Mouse (Mus musculus) adrenal gland, postnatal 4 days (tissue): ENCODE data around the gene Mrap2. TPM values are rescaled to one million over a fixed set of nuclear protein-coding genes. Genes with fewer than 3 reads are reported as not detected.

ENCODE experiments used
- DNase-seq, 2 experiments: peaks; one replicate each; pipeline ENCODE4 v3.0.0; 2021 to 2022; ENCODE audit warnings: low spot score in 2 of 2, mixed read lengths in 2 of 2
- total RNA-seq, 2 experiments: library from RNA; stranded (reverse); gene quantifications; 2 replicates each; pipeline ENCODE4 v1.2.3; 2021

Mrap2 gene
- total RNA-seq, 2 experiments from 2014 or later = 2.1 to 2.9 TPM

DNA sequence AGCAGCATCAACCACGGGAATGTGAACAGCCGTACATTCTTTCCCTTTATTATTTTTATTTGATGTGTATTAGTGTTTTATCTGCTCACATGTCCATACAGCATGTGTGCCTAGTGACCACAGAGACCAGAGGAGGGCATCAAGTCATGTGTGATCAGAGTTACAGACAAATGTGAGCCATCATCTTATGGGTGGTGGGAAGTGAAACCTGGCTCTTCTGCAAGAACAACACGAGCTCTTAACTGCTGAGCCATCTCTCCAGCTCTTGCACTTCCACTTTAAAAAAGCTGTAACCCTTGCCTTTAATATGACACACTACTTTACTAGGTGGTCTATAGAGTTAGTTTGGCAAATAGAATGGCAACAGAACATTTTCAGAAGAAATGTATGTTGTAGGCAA, 27.4 kb downstream of the Mrap2 start:
- no peak for DNase-seq

DNA sequence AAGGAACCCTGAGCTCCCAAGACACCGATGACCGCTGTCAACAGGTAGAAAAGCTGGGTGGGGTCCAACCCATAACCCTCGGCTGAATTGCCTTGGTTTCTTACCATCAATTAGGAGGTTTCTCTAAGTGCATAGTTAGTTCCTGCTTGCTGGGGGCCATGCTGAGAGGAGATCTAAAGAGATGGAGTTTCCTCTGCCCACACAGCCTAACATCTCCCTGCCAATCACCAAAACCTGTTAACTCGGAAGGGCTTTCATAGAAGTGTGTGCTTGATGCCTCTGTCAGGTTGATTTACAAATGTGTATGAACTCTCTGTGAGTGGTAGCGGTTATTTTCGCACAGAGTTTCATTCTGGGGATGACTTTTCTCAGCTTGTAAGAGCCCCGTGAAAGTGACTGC, 34.4 kb downstream of the Mrap2 start:
- no peak for DNase-seq

DNA sequence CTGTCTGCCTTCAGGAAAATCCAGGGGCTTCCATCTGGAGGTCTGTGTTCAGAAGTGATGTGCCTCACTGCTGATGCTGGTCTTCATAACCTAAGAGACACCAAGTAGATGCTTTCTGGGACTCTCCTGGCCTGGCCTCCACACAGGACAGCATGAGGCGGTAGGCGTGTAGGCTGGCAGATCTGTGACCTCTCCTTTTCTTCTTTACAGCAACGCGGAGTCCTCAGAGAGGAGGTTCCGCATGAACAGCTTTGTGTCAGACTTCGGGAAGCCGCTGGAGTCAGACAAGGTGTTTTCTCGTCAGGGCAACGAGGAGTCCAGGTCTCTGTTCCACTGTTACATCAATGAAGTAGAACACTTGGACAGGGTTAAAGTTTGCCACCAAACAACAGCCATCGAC, 38.1 kb downstream of the Mrap2 start:
- no peak for DNase-seq

DNA sequence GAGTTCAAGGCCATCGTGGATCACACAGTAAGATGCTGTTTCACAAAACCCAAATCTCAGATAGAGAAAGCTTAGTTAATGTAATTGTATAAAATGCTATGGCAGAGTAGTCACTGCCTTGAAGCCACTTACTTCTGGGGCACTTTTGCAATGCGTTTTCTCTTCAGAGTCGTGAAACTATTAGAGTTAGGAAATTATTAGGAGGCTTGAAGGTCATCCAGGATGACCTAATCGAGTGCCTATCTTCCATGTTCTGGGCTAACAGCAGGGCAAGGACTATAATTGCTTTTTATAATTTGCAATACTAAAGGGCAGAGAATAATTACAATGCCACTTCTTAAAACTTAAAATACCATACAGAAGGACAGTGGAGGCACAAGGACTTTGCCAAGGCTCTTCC, 43.2 kb downstream of the Mrap2 start:
- no peak for DNase-seq

DNA sequence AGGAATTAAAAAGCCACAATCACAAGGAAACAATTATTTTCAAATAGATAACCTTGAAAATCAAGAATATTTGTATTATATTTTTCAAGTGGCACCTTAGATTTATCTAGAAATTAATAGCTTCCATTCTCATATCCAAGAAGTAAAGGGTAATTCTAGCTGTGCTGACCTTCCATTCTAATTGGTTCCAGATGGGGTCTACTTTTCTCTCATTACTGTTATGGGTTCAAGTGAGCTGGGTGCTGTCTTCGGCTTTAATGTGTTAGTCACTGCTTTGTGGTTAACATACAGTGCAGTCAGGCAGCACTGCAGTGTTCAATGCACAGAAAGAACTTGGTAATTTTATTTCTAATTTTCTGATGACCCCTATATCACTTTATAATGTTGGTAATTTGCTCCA, 49.6 kb downstream of the Mrap2 start:
- DNase-seq = no peak

DNA sequence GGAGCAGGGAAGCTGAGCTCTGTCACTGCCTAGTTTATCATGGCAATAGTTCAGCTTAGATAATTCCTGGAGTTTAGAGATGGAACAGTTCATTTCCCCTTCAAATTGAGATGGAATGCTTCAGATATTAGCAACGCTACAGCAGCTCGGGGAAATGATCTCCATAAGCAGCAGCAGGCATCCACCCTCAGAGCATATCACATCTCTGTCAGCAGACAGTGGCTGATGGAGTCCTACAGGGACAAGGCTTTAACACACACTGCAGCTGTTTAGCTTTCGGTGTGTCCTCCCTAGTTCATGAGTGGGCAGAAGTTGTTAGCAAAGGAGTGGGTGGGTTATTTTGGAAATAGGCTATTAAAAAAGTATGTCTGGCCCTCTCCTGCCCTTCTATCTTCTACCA, 53.2 kb downstream of the Mrap2 start:
- DNase-seq = no peak

DNA sequence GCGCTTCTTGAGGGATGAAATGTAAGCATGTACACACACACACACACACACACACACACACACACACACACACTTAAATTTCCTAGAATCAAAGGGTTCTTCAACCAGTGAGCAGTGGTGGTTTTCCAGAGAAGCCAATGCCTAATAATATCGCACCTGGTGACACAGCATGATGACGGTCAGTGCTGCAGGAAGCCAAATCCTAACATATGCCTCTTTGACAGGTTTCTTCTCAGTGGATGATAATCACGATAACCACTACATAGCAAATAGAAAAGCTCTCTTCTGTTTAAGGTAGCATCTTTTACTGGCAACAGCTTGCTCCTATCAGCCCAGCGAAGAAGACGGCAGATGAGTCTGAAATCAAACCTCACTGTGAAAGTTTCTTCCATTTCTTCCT, 53.9 kb downstream of the Mrap2 start:
- no peak for DNase-seq

DNA sequence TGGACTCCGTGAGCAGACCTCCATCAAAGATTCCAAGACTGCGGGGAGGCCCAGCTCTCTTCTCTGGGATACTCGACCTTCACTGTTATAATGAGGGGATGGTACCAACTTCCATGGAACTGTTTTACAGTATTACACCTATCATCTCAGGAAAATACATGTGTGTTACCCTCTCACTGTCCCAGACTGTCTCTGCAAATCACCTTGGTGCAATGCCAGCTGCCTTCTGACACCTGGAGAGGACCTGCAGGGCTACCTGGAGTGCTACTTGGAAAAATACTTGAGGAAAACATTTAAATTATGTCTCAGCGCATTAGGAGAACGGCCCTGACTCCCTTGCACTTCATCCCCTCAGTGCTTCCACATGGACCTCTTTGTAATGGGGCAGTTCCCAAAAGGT, 56.3 kb downstream of the Mrap2 start:
- no peak for DNase-seq

DNA sequence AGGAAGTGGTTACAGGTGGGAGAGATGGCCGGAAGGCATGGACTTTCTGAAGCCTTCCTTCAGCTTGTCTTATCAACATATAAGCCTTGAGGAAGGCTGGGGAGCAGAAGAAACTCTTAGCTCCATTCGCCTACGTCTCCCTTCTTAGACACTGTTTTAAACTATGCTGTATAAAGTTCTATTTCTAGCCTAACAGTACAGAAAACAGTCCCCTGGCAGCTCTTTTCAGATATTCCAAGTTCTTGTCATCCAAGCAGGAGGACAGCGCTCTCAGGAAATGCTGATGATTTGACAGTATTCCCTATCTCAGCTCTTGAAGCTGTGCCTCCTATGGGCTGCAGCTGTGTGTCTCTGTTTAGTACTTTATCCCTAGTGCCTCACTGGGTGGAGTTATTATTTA, 56.8 kb downstream of the Mrap2 start:
- DNase-seq = no peak

DNA sequence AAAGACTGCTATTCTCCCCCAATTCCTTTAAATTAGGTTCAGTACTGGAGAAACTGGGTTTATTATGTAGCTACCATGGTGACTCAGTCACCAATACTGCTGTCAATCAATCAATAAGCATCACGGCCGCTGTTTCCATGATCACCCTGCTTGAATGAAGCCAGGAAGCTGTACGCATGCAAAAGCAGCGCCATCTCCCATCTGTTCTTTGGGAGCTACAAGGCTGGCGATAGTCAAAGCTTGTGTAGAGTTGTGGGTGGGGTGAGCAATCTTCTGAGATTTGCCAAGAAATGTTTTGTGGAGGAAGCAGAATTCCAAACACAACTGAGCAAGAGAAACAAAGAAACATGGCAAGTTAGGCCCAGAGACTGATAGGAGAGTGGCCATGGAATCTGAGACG, 58.3 kb downstream of the Mrap2 start:
- no peak for DNase-seq

DNA sequence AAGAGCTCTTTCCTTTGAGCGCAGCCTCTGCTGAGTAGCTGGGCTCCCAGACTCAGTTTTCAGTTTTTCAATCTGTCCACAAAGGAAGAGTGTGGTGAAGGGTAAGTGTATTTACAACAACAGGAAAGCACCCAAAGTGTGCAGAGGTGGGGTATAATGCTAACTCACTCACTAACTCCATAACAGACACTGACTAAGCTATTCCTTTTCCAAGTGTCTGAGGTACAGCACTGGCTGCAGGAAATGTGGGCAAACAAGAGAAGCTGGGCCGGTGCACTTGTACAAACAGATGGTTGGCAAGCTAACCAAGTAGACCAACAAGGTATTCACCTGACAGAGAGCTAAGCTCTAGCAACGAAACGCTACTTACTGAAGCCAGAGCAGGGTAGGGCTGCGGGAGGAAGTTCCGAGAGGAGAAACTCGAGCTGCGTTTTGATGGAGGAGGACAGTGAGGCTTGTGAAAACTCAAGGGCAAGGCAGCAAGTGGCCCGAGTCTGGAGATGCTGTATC, 66.8 kb downstream of the Mrap2 start:
- no peak for DNase-seq

DNA sequence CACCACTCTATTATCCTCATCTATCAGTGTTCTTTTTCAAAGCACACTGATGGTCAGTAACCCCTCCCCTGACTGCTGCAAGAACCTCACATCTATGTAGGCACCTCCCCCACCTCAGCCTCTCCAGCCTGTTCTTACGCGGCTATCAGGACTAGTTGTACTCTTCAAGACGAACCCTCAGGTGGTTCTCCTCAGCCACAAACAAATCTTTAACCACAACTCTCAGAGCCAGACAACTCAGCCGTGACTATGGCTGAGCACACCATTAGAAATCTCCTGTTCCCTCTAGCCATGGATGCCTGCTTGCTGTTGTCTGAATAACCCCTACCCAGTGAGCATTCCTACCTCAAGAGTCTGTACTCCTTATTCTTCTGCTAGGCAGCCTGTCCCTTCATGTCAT, 69.1 kb downstream of the Mrap2 start:
- no peak for DNase-seq

Other genes with a start within 250 kb of the Mrap2 start
- 1 to 10 TPM; 1.4 to 2.2 TPM for gene Ripply2, start 128.8 kb upstream of the Mrap2 start, total RNA-seq
- 10 to 100 TPM; 40.9 to 41.4 TPM for gene Cyb5r4, start 122.3 kb upstream of the Mrap2 start, total RNA-seq
- gene Cep162, start 111.2 kb downstream of the Mrap2 start, total RNA-seq = 10 to 100 TPM in 1 of 2 experiments, 1 to 10 TPM in 1; 8.2 to 11.1 TPM